Mouse (Mus musculus) kidney, embryonic 14.5 days (tissue): ENCODE results near the gene Txndc11. TPM values are rescaled to one million over a fixed set of nuclear protein-coding genes. Genes with fewer than 3 reads are reported as not detected.

Experiments used
- ATAC-seq: fragments of 200-750 bp; cut with Nextera tagmentation; 2 replicates; pipeline ENCODE4 v1.8.0; 2017; ENCODE audit warnings: moderate number of reproducible peaks, mild to moderate bottlenecking, moderate TSS enrichment, moderate library complexity; ENCODE audit not compliant: low FRiP score, low TSS enrichment
- H3K27ac ChIP-seq: fragments of 300-500 bp; sonication (generic); 2 replicates; pipeline ENCODE4 v1.5.1; 2014; ENCODE audit warnings: low read depth, mild to moderate bottlenecking, low read length, moderate library complexity, mixed read lengths
- H3K27me3 ChIP-seq: fragments of 300-500 bp; sonication (generic); 2 replicates; pipeline ENCODE4 v1.6.1; 2014; ENCODE audit warnings: mild to moderate bottlenecking, low read length; ENCODE audit not compliant: control insufficient read depth, insufficient read depth
- H3K36me3 ChIP-seq: fragments of 300-500 bp; sonication (generic); 2 replicates; pipeline ENCODE4 v1.6.1; 2014; ENCODE audit warnings: low read length, mixed read lengths; ENCODE audit not compliant: control insufficient read depth, insufficient read depth
- H3K4me1 ChIP-seq: fragments of 300-500 bp; sonication (generic); 2 replicates; pipeline ENCODE4 v1.6.1; 2014; ENCODE audit warnings: low read length, mixed read lengths; ENCODE audit not compliant: control insufficient read depth, insufficient read depth
- H3K4me2 ChIP-seq: fragments of 300-500 bp; sonication (generic); replicated peaks from 2 replicates; pipeline ENCODE4 v1.6.1; 2014; ENCODE audit warnings: low read depth, mild to moderate bottlenecking, low read length
- H3K4me3 ChIP-seq: fragments of 300-500 bp; sonication (generic); 2 replicates; pipeline ENCODE4 v1.5.1; 2014; ENCODE audit warnings: mild to moderate bottlenecking, low read length
- H3K9ac ChIP-seq: fragments of 300-500 bp; sonication (generic); 2 replicates; pipeline ENCODE4 v1.6.1; 2014; ENCODE audit warnings: low read depth, mild to moderate bottlenecking, low read length, moderate library complexity
- H3K9me3 ChIP-seq: fragments of 300-500 bp; sonication (generic); 2 replicates; pipeline ENCODE4 v1.6.1; 2016; ENCODE audit warnings: low read length; ENCODE audit not compliant: control insufficient read depth
- WGBS: fragments of 180-500 bp; shearing (Covaris S2); extraction: QIAGEN DNeasy Blood & Tissue Kit; methylation state at CpG from one replicate; pipeline ENCODE4 v1.1.7; 2014; 5-methylcytosine and 5-hydroxymethylcytosine counted together
- polyA plus RNA-seq: library from polyadenylated mRNA; unstranded; fragments of >200 nt; fragmentation: Nextera tagmentation; extraction: Ambion mirVana; gene quantifications from 2 replicates; pipeline ENCODE4 v1.2.1, GENCODE M21; 2014

Gene Txndc11
- polyA plus RNA-seq, 1 experiment from 2014 or later, result 38.8 TPM

DNA sequence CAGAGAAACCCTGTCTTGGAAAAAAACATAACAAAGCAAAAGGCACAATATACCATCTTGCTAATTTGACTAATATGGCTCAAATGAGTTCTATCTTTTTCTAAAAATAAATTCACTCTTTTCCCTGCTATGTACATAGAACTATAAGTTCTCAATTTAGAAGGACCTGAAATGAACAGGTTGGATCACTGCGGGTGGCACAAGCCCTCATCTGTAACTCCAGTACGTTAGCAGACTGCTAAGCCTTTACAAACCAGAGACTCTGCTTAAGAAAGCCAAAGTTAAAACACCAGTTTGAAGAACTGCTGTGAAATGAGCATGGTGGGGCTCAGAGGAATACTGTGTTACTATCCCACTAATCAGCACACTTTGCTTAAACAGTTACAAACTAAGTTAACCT lies 9.1 kb downstream of the Txndc11 start:
- Histone ChIP-seq H3K9me3 (no peaks in the 10 kb centered on the region), H3K27ac (no peak overlapping the region), H3K4me2 (no peak overlapping the region), H3K36me3 (peaks cover 44% of the 10 kb centered on the region), H3K9ac (no peak overlapping the region), H3K4me1 (no peaks in the 10 kb centered on the region), H3K4me3 (no peak overlapping the region), H3K27me3 (no peaks in the 10 kb centered on the region)
- WGBS, result 97% methylated on average over 2 of the region's 2 CpGs
- no peak for ATAC-seq

DNA sequence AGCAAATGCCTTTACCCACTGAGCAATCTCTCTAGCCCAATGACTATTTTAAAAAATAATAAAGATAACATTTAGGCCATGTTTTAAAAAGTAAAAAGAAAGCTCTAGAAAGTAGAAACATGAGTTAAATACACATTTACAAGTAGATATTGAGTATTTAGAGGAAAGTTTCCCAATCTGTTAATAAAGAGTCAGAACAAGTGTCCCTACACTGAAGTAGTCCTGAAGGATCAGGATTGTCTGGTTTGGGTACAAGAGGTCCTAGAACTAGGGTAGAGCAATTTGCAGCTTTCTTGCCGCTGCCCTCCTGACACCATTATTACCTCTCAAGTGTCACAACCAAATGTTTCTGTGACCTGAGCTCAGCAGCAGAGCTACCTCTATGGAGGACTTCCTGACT lies 10.3 kb downstream of the Txndc11 start:
- peaks cover 50% of the 10 kb centered on the region for H3K36me3 ChIP-seq
- 68% methylated on average over 1 of the region's 1 CpGs for WGBS
- no peak overlapping the region for H3K4me2 ChIP-seq

DNA sequence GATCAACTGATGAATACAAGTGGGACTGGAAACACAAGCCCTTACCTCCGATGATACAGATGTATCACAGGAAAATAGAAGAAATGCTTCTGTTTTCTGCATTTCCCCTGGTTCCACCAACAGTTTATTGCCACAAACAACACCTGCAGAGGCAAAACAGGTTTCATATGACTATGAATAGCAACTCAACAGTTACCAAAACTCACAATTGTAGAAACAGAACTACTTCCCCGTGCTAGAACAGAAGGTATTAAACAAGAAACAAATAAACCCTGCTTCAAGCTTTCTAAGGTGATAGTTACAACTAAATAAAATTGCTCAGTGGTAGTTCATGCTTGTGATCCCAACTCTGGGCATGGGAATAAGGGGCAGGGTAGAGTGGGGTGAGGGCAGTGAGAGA lies 11.8 kb downstream of the Txndc11 start:
- Histone ChIP-seq H3K4me1 (no peaks in the 10 kb centered on the region), H3K4me2 (no peak overlapping the region), H3K27ac (no peak overlapping the region), H3K9me3 (no peaks in the 10 kb centered on the region), H3K36me3 (peaks cover 41% of the 10 kb centered on the region), H3K27me3 (no peaks in the 10 kb centered on the region), H3K9ac (no peak overlapping the region), H3K4me3 (no peak overlapping the region)
- ATAC-seq, result no peak
- WGBS, result 89% methylated on average over 2 of the region's 2 CpGs

More for the DNA sequence above, 10.3 kb downstream of the Txndc11 start:
- ATAC-seq, result no peak
- H3K4me3 ChIP-seq, result no peak overlapping the region
- no peak overlapping the region for H3K9ac ChIP-seq
- H3K9me3 ChIP-seq, result no peaks in the 10 kb centered on the region
- H3K4me1 ChIP-seq, result no peaks in the 10 kb centered on the region
- H3K27me3 ChIP-seq, result no peaks in the 10 kb centered on the region
- H3K27ac ChIP-seq, result no peak overlapping the region

DNA sequence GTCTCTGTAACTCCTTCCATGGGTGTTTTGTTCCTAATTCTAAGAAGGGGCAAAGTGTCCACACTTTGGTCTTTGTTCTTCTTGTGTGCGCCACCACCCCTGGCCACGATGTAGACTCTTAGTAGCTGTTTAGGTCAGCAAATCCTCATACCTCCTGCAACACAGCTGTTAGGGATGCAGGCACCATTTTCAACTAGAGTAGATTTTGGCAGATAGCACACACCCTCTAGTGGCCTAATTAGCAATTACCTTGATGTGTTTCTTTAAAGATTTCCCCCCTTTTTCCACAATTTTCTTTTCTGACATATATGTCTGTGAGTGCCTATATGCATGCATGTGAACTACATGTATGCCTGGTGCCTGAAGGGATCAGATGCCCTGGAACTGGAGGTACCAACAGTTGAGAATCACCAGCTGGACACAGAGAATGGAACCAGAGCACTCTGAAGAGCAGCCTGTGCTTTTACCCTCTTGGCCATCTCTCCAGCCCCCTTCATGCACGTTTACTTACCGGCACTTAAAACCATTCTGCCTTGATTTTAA lies 25.2 kb downstream of the Txndc11 start:
- 77% methylated on average over 4 of the region's 4 CpGs for WGBS
- Histone ChIP-seq H3K9ac (no peak overlapping the region), H3K4me2 (no peak overlapping the region), H3K4me1 (no peaks in the 10 kb centered on the region), H3K9me3 (no peaks in the 10 kb centered on the region), H3K36me3 (no peaks in the 10 kb centered on the region; the same call in 1 of the 2 replicates), H3K27ac (no peak overlapping the region), H3K27me3 (no peaks in the 10 kb centered on the region), H3K4me3 (no peak overlapping the region)
- ATAC-seq, result no peak

DNA sequence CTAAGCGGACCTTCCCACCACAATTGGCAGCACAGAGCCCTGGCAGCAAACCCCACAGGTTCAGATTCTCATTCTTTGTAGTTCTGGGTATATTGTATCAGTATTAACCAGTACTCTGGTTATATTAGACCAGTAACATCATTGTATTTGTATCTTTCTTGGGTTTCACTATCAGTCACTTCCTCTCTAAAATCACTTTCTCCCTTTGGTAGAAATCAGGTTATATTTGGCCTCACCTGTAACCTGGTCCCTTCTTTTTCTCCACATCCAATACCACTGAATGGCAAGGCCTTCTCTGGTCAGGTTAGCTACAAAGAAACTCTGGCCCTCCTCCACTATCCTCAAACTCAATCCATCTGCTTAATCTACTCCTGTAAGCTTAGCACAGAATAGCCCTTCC lies 29.5 kb downstream of the Txndc11 start:
- Histone ChIP-seq H3K36me3 (peaks cover 6% of the 10 kb centered on the region; the same call in 1 of the 2 replicates), H3K4me2 (no peak overlapping the region), H3K27ac (no peak overlapping the region), H3K9me3 (no peaks in the 10 kb centered on the region), H3K9ac (no peak overlapping the region), H3K4me1 (no peaks in the 10 kb centered on the region), H3K4me3 (no peak overlapping the region), H3K27me3 (no peaks in the 10 kb centered on the region)
- ATAC-seq, result no peak
- 77% methylated on average over 1 of the region's 1 CpGs for WGBS

DNA sequence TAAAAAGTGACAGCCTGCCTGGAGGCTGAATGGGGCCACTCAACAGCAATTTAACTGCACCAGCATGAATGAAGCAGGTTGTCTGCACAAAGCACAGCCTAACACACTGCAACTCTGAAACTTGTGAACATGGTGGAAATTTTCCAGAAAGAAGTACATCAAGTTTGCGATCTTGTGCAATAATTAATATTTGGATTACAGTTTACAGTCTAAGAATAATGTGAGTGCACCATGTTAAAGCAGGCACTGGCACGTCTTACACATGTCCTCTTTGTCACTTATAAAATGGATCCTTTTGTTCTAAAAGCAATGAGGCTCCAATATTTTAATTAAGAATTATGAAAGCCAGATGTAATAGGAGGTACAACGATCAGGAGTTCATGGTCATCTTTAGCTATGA lies 37.1 kb downstream of the Txndc11 start:
- Histone ChIP-seq H3K9ac (no peak overlapping the region), H3K36me3 (peaks cover 9% of the 10 kb centered on the region; the same call in 1 of the 2 replicates), H3K9me3 (no peaks in the 10 kb centered on the region), H3K27ac (no peak overlapping the region), H3K4me2 (no peak overlapping the region), H3K27me3 (no peaks in the 10 kb centered on the region), H3K4me1 (no peaks in the 10 kb centered on the region), H3K4me3 (no peak overlapping the region)
- WGBS, result 96% methylated on average over 3 of the region's 3 CpGs
- ATAC-seq, result no peak

DNA sequence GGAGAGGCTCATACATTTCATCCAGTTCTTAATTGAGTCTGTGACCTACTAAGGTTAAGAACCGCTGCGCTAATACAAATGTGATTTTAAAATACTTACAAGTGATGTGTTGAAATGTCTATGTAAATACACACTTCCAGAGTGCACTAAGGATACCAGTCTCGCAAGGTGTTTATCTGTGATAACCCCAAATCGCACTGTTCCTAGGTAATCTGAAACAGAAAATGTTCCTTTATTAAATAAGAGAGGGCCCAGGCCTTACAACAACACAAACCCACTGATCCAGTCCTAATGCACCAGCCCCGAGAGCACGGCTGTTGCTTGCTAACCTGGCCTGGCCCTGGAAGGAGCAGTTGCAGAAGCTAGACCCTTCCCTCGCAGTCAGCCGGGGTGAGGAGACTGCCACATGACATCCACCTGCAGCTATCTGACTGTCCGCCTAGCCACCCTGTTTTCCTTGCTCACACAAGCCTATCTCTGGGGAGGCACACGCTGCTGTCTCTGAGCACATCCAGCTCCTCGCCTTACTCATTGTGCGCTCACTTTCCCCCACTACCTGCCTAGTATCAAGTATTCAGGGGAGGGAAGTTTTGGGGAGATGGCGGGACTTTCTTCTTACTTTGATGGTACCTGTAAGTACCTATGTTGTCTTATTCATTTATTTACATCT lies 40.6 kb downstream of the Txndc11 start:
- Histone ChIP-seq H3K9me3 (no peaks in the 10 kb centered on the region), H3K27me3 (no peaks in the 10 kb centered on the region), H3K27ac (no peak overlapping the region), H3K4me1 (no peaks in the 10 kb centered on the region), H3K4me2 (no peak overlapping the region), H3K4me3 (no peak overlapping the region), H3K36me3 (peaks cover 26% of the 10 kb centered on the region), H3K9ac (no peak overlapping the region)
- WGBS, result 92% methylated on average over 13 of the region's 13 CpGs
- ATAC-seq, result no peak

DNA sequence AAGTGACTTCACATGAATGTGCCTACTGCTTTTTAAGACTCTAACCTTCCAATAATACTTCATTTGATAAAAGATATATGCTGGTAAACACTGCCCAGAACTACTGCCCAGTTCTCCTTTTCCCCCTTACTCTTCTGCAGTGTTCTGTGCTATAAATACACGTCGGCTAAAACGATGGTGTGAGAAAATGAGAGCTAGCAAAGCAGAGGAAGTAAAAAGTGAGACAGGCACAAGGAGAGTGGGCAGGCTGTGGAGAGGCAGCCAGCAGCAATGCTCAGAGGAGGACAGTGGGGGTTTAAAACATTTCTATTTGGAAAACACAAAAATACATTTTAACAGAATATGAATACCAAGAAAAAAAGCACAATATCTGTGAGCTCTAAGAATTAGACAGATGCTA lies 41.9 kb downstream of the Txndc11 start:
- no peaks in the 10 kb centered on the region for H3K9me3 ChIP-seq
- H3K4me3 ChIP-seq, result no peak overlapping the region
- no peak overlapping the region for H3K27ac ChIP-seq
- no peak for ATAC-seq
- H3K4me1 ChIP-seq, result no peaks in the 10 kb centered on the region
- 61% methylated on average over 3 of the region's 3 CpGs for WGBS
- peaks cover 40% of the 10 kb centered on the region for H3K36me3 ChIP-seq
- no peaks in the 10 kb centered on the region for H3K27me3 ChIP-seq
- no peak overlapping the region for H3K9ac ChIP-seq
- no peak overlapping the region for H3K4me2 ChIP-seq

DNA sequence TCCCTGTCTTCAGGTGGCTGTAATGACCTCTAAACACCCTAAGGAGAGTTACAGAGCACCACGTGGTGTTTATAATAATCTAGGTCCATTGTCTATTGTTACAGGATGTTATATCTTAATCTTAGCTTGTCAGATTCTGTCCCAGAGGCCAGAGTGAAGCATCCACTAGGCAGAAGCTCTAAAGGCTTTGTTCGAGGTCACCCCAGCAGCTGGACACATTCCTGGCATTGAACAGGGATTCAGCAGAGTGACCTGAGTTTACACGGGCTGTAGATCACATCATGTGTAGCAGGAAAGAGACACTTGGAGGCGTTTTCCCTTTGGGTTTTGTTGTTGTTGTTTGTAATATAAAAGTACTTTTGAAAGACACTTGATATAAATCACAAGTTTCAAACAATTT lies 42.4 kb downstream of the Txndc11 start:
- H3K9me3 ChIP-seq, result no peaks in the 10 kb centered on the region
- H3K4me1 ChIP-seq, result no peaks in the 10 kb centered on the region
- H3K4me2 ChIP-seq, result no peak overlapping the region
- H3K9ac ChIP-seq, result no peak overlapping the region
- no peak overlapping the region for H3K27ac ChIP-seq
- no peaks in the 10 kb centered on the region for H3K27me3 ChIP-seq
- no peak overlapping the region for H3K4me3 ChIP-seq
- H3K36me3 ChIP-seq, result peaks cover 43% of the 10 kb centered on the region
- WGBS, result 67% methylated on average over 4 of the region's 4 CpGs
- no peak for ATAC-seq
